ENCODE assay signal across 8 mouse cellular contexts in the genomic region with DNA sequence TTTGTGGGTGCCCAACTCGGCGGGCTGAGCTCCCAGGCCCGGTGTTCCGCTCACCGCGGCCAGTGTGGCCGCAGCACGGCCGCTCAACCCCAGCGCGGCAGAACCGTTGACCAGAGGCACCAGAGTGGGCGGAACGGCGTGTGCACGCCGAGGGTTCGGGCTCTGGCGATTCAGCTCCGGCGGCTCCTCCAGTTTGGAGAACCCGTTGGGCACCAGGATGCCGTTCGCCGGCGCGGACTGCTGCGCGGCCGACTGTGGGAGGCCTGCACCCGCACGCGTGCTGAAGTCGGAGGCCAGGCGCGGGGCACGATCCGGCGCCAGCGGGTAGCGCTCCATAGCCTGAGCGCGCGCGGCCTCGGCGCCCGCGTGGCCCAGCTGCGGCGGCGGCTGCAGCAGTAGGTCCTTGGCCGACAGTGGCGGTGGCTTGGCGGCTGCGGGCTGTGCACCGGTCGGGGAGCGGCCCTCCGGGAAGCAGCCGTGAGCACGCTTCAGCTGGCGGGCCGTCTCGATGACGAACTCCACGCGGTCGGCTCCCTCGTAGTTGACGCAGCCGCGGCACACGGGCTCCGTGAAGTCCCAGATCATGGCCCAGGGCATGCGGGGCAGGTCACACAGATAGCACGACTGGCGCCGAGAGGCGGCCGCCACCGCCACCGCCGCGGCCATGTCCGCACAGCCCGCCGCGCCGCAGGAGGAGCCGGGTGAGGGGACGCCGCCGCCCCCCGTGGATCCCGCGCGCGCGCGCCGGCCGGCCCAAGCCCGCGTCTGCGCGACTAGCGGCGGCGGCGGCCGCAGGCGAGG. TPM values are rescaled to one million over a fixed set of nuclear protein-coding genes. Genes with fewer than 3 reads are reported as not detected.
DNase-seq lines count a peak whose midpoint lies in the region; ATAC-seq and TF ChIP-seq lines count a peak whose summit lies in the region.

No protein-coding gene starts in this region.

- peak overlapping the region; percentile 99 for H3K27ac ChIP-seq in layer of hippocampus, adult 2 months
- H3K27ac ChIP-seq in embryonic facial prominence, embryonic 14.5 days (replicated peaks; ENCODE audit: low read depth, low read length): peak overlapping the region; percentile 100
- peak overlapping the region; percentile 98 for H3K27ac ChIP-seq in hindbrain, embryonic 12.5 days
- peak overlapping the region; percentile 98 for H3K27ac ChIP-seq in liver, adult 2 months (replicated peaks; ENCODE audit: insufficient read depth, low read depth, low read length)
- H3K27ac ChIP-seq in neural tube, embryonic 15.5 days (replicated peaks): peak overlapping the region; percentile 99

- H3K36me3 ChIP-seq in embryonic facial prominence, embryonic 14.5 days (ENCODE audit: control insufficient read depth, insufficient read depth, low read length): peaks cover 43% of the 10 kb centered on the region
- H3K36me3 ChIP-seq in hindbrain, embryonic 12.5 days: peaks cover 6% of the 10 kb centered on the region; the same call in 1 of the 2 replicates
- peaks cover 8% of the 10 kb centered on the region for H3K36me3 ChIP-seq in liver, adult 2 months (ENCODE audit: control insufficient read depth, insufficient read depth, low read length)
- no peaks in the 10 kb centered on the region; the same call in 1 of the 2 replicates for H3K36me3 ChIP-seq in neural tube, embryonic 15.5 days

- TF ChIP-seq POLR2A in liver, adult 2 months (IDR thresholded peaks at IDR 0.05; ENCODE audit: extremely low read depth, insufficient read depth, low read length): 0 out of 2 replicates have a peak, but pooled peaks have one; percentile 20

- H3K27me3 ChIP-seq in embryonic facial prominence, embryonic 14.5 days (replicated peaks; ENCODE audit: control insufficient read depth, insufficient read depth, low read length): no peaks in the 10 kb centered on the region
- H3K27me3 ChIP-seq in hindbrain, embryonic 12.5 days: no peaks in the 10 kb centered on the region
- H3K27me3 ChIP-seq in liver, adult 2 months (ENCODE audit: control insufficient read depth, insufficient read depth, low read length): no peaks in the 10 kb centered on the region
- H3K27me3 ChIP-seq in neural tube, embryonic 15.5 days (replicated peaks): no peaks in the 10 kb centered on the region

- peaks cover 43% of the 10 kb centered on the region for H3K4me1 ChIP-seq in embryonic facial prominence, embryonic 14.5 days (ENCODE audit: control insufficient read depth, insufficient read depth, low read length)
- H3K4me1 ChIP-seq in hindbrain, embryonic 12.5 days: peaks cover 54% of the 10 kb centered on the region
- peaks cover 8% of the 10 kb centered on the region; the same call in 1 of the 2 replicates for H3K4me1 ChIP-seq in liver, adult 2 months (ENCODE audit: control insufficient read depth, insufficient read depth, low read length)
- peaks cover 61% of the 10 kb centered on the region for H3K4me1 ChIP-seq in neural tube, embryonic 15.5 days

- peaks cover 27% of the 10 kb centered on the region for H3K79me2 ChIP-seq in liver, adult 2 months (ENCODE audit: control insufficient read depth, insufficient read depth, low read length)

- H3K4me3 ChIP-seq in layer of hippocampus, adult 2 months: peak overlapping the region; percentile 93
- peak overlapping the region; percentile 99 for H3K4me3 ChIP-seq in embryonic facial prominence, embryonic 14.5 days (ENCODE audit: low read depth, low read length)
- H3K4me3 ChIP-seq in hindbrain, embryonic 12.5 days: peak overlapping the region; percentile 99
- H3K4me3 ChIP-seq in liver, adult 2 months (ENCODE audit: insufficient read depth, low read depth, low read length): peak overlapping the region; percentile 98
- H3K4me3 ChIP-seq in neural tube, embryonic 15.5 days (replicated peaks): peak overlapping the region; percentile 94

- peak in 1 of 2 experiments; percentile 44 for DNase-seq in layer of hippocampus, adult 2 months (ENCODE audit: low spot score in 2 of 2)
- no peak for DNase-seq in layer of hippocampus, adult 9-11 months
- peak; percentile 60 for DNase-seq in adrenal gland, postnatal 10 days
- DNase-seq in embryonic facial prominence, embryonic 14.5 days (ENCODE audit: low spot score): no peak
- no peak for DNase-seq in liver, adult 2 months (ENCODE audit: extremely low read depth, low read depth, low spot score)
- DNase-seq in frontal cortex, adult 2 months (ENCODE audit: extremely low spot score in 1 of 2, low spot score in 1 of 2): no peak

- TF ChIP-seq CTCF in layer of hippocampus, adult 2 months (conservative IDR thresholded peaks at IDR 0.05): no peak
- TF ChIP-seq CTCF in liver, adult 2 months (IDR thresholded peaks at IDR 0.05; ENCODE audit: low read depth, low read length): no peak

- H3K4me2 ChIP-seq in embryonic facial prominence, embryonic 14.5 days (ENCODE audit: low read depth, low read length): peak overlapping the region; percentile 95
- peak overlapping the region; percentile 93 for H3K4me2 ChIP-seq in hindbrain, embryonic 12.5 days (replicated peaks)
- H3K4me2 ChIP-seq in neural tube, embryonic 15.5 days: peak overlapping the region; percentile 98

- 0% methylated on average over 5 of the region's 113 CpGs for WGBS in embryonic facial prominence, embryonic 14.5 days
- WGBS in hindbrain, embryonic 12.5 days: under 1% methylated on average over 112 of the region's 113 CpGs
- WGBS in liver, adult 2 months: 7% methylated on average over 113 of the region's 113 CpGs
- WGBS in neural tube, embryonic 15.5 days: under 1% methylated on average over 105 of the region's 113 CpGs

- H3K9ac ChIP-seq in embryonic facial prominence, embryonic 14.5 days (ENCODE audit: low read depth, low read length): peak overlapping the region; percentile 100
- H3K9ac ChIP-seq in hindbrain, embryonic 12.5 days: peak overlapping the region; percentile 100
- peak overlapping the region; percentile 100 for H3K9ac ChIP-seq in liver, adult 2 months (ENCODE audit: low read depth, low read length)
- H3K9ac ChIP-seq in neural tube, embryonic 15.5 days (replicated peaks): peak overlapping the region; percentile 99

- ATAC-seq in embryonic facial prominence, embryonic 14.5 days (ENCODE audit: low read depth): no peak
- ATAC-seq in hindbrain, embryonic 12.5 days (ENCODE audit: low FRiP score): no peak
- ATAC-seq in neural tube, embryonic 15.5 days (ENCODE audit: low FRiP score): no peak

- no peaks in the 10 kb centered on the region for H3K9me3 ChIP-seq in embryonic facial prominence, embryonic 14.5 days (ENCODE audit: control insufficient read depth, low read length)
- no peaks in the 10 kb centered on the region for H3K9me3 ChIP-seq in hindbrain, embryonic 12.5 days (replicated peaks)
- no peaks in the 10 kb centered on the region for H3K9me3 ChIP-seq in neural tube, embryonic 15.5 days (replicated peaks)

RNA-seq across cellular contexts. Expression of gene Irf2bp2, which starts 0.8 kb away (rescaled TPM):
- total RNA-seq in layer of hippocampus, adult 2 months (2021): 10 to 100 TPM; 53.0 to 60.4 TPM
- 100 to 1,000 TPM in 1 of 2 experiments, 10 to 100 TPM in 1; 91.0 to 110 TPM for total RNA-seq in adrenal gland, postnatal 10 days (2021)
- 10.6 and 10.7 TPM in 2 replicates for polyA plus RNA-seq in embryonic facial prominence, embryonic 14.5 days (2014; fragmentation: Nextera tagmentation; extraction: Ambion mirVana)
- 8.8 and 9.6 TPM in 2 replicates for polyA plus RNA-seq in hindbrain, embryonic 12.5 days (2016; fragmentation: Nextera tagmentation; extraction: Ambion mirVana)
- total RNA-seq in liver, adult 2 months (2014; rRNA removed): 26.3 and 39.2 TPM in 2 replicates
- polyA plus RNA-seq in liver, adult 2 months (2012; rRNA removed): 20.3 and 33.8 TPM in 2 replicates
- 9.8 and 10.4 TPM in 2 replicates for polyA plus RNA-seq in neural tube, embryonic 15.5 days (2015; fragmentation: Nextera tagmentation; extraction: Ambion mirVana)
- polyA plus RNA-seq in frontal cortex, adult 2 months (2012; rRNA removed): 36.5 and 40.8 TPM in 2 replicates
